Mouse (Mus musculus) limb, embryonic 14.5 days (tissue): Measurements from ENCODE around the gene Itln1. TPM values are rescaled to one million over a fixed set of nuclear protein-coding genes. Genes with fewer than 3 reads are reported as not detected.

ENCODE experiments used
- ATAC-seq: fragments of 200-750 bp; cut with Nextera tagmentation; 2 replicates; pipeline ENCODE4 v1.8.0; 2017; ENCODE audit warnings: low read depth, moderate number of reproducible peaks, moderate TSS enrichment; ENCODE audit not compliant: low FRiP score
- DNase-seq: peaks from one replicate; pipeline ENCODE4 v3.0.0-alpha.2; 2015; ENCODE audit warnings: low spot score
- H3K27ac ChIP-seq: fragments of 300-500 bp; sonication (generic); replicated peaks from 2 replicates; pipeline ENCODE4 v1.5.1; 2014; ENCODE audit warnings: low read depth, mild to moderate bottlenecking, low read length, moderate library complexity, mixed read lengths
- H3K27me3 ChIP-seq: fragments of 300-500 bp; sonication (generic); 2 replicates; pipeline ENCODE4 v1.6.1; 2014; ENCODE audit warnings: low read length, mixed read lengths; ENCODE audit not compliant: control insufficient read depth, insufficient read depth
- H3K36me3 ChIP-seq: fragments of 300-500 bp; sonication (generic); 2 replicates; pipeline ENCODE4 v1.6.1; 2014; ENCODE audit warnings: mild to moderate bottlenecking, low read length, moderate library complexity, mixed read lengths; ENCODE audit not compliant: control insufficient read depth, insufficient read depth
- H3K4me1 ChIP-seq: fragments of 300-500 bp; sonication (generic); 2 replicates; pipeline ENCODE4 v1.6.1; 2014; ENCODE audit warnings: antibody characterized with exemption, low read length, mixed read lengths; ENCODE audit not compliant: control insufficient read depth, insufficient read depth
- H3K4me2 ChIP-seq: fragments of 300-500 bp; sonication (generic); replicated peaks from 2 replicates; pipeline ENCODE4 v1.6.1; 2014; ENCODE audit warnings: low read depth, mild to moderate bottlenecking, low read length, moderate library complexity; ENCODE audit not compliant: severe bottlenecking
- H3K4me3 ChIP-seq: fragments of 300-500 bp; sonication (generic); replicated peaks from 2 replicates; pipeline ENCODE4 v1.5.1; 2014; ENCODE audit warnings: low read length
- H3K9ac ChIP-seq: fragments of 300-500 bp; sonication (generic); 2 replicates; pipeline ENCODE4 v1.6.1; 2014; ENCODE audit warnings: mild to moderate bottlenecking, low read depth, low read length, moderate library complexity; ENCODE audit not compliant: severe bottlenecking
- H3K9me3 ChIP-seq: fragments of 300-500 bp; sonication (generic); 2 replicates; pipeline ENCODE4 v1.6.1; 2016; ENCODE audit warnings: low read length; ENCODE audit not compliant: control insufficient read depth
- POLR2A ChIP-seq: fragments of 200-500 bp; IDR thresholded peaks from 2 replicates; pipeline ENCODE4 v1.8.0; 2012; ENCODE audit warnings: inconsistent platforms, mild to moderate bottlenecking, moderate library complexity, borderline replicate concordance; ENCODE audit not compliant: insufficient read depth, insufficient read length; ENCODE audit errors: extremely low read depth
- WGBS: fragments of 180-500 bp; shearing (Covaris S2); extraction: QIAGEN DNeasy Blood & Tissue Kit; methylation state at CpG from one replicate; pipeline ENCODE4 v1.1.7; 2014; 5-methylcytosine and 5-hydroxymethylcytosine counted together
- polyA plus RNA-seq, 2 experiments: library from polyadenylated mRNA; depleted of rRNA in 1 of 2; stranded (reverse) in 1 of 2; unstranded in 1 of 2; fragments of >200 nt; fragmentation: Nextera tagmentation in 1 of 2; extraction: Ambion mirVana in 1 of 2; gene quantifications; 2 replicates each; pipeline versions ENCODE4 v1.2.1 to v1.2.3; 2012 to 2014

Gene Itln1
- polyA plus RNA-seq, 2 experiments = 0.05 TPM; not detected in 1

GRCm38 (mm10) chr1:171558898-171559297, 23.8 kb upstream of the Itln1 start, which contains the start of gene Cd244a:
Gene Cd244a (plus strand): TSS chr1:171559193.
- Histone ChIP-seq H3K27ac (no peak within 1 kb of the TSS), H3K9me3 (no peaks in the 10 kb centered on the region), H3K4me2 (no peak within 1 kb of the TSS), H3K9ac (no peak within 1 kb of the TSS), H3K4me3 (no peak within 1 kb of the TSS), H3K36me3 (no peaks in the 10 kb centered on the region), H3K27me3 (no peaks in the 10 kb centered on the region), H3K4me1 (no peaks in the 10 kb centered on the region)
- TF ChIP-seq POLR2A = no peak
- no peak for DNase-seq
- WGBS = 79% methylated on average over 4 of the region's 4 CpGs
- no peak for ATAC-seq

GRCm38 (mm10) chr1:171558407-171558806, 23.3 kb upstream of the Itln1 start:
- TF ChIP-seq POLR2A = no peak
- H3K4me1 ChIP-seq = no peaks in the 10 kb centered on the region
- no peaks in the 10 kb centered on the region for H3K36me3 ChIP-seq
- no peak overlapping the region for H3K27ac ChIP-seq
- H3K27me3 ChIP-seq = no peaks in the 10 kb centered on the region
- ATAC-seq = no peak
- no peak for DNase-seq
- 68% methylated on average over 6 of the region's 6 CpGs for WGBS
- H3K9me3 ChIP-seq = no peaks in the 10 kb centered on the region
- no peak overlapping the region for H3K9ac ChIP-seq
- H3K4me3 ChIP-seq = no peak overlapping the region
- H3K4me2 ChIP-seq = no peak overlapping the region

- Histone ChIP-seq H3K36me3 (no peaks in the 10 kb centered on the region), H3K4me3 (no peak overlapping the region), H3K4me1 (no peaks in the 10 kb centered on the region), H3K9me3 (no peaks in the 10 kb centered on the region), H3K4me2 (no peak overlapping the region), H3K9ac (no peak overlapping the region), H3K27ac (no peak overlapping the region), H3K27me3 (no peaks in the 10 kb centered on the region)
- TF ChIP-seq POLR2A = no peak
- no peak for ATAC-seq
- WGBS = 90% methylated on average over 2 of the region's 2 CpGs
- DNase-seq = no peak
Observed at GRCm38 (mm10) chr1:171556366-171556765, 21.3 kb upstream of the Itln1 start.

- Histone ChIP-seq H3K9me3 (no peaks in the 10 kb centered on the region), H3K4me3 (no peak overlapping the region), H3K9ac (no peak overlapping the region), H3K4me2 (no peak overlapping the region), H3K4me1 (no peaks in the 10 kb centered on the region), H3K36me3 (no peaks in the 10 kb centered on the region), H3K27me3 (no peaks in the 10 kb centered on the region), H3K27ac (no peak overlapping the region)
- DNase-seq (no peak), ATAC-seq (no peak)
- 76% methylated on average over 11 of the region's 11 CpGs for WGBS
- TF ChIP-seq POLR2A = no peak
Observed at GRCm38 (mm10) chr1:171553359-171554341, 18.6 kb upstream of the Itln1 start.

- no peaks in the 10 kb centered on the region for H3K36me3 ChIP-seq
- ATAC-seq = no peak
- 75% methylated on average over 2 of the region's 2 CpGs for WGBS
Observed at GRCm38 (mm10) chr1:171552230-171552629, 17.1 kb upstream of the Itln1 start.

More at GRCm38 (mm10) chr1:171552230-171552629, 17.1 kb upstream of the Itln1 start:
- Histone ChIP-seq H3K27me3 (no peaks in the 10 kb centered on the region), H3K4me1 (no peaks in the 10 kb centered on the region), H3K9me3 (no peaks in the 10 kb centered on the region), H3K4me3 (no peak overlapping the region), H3K9ac (no peak overlapping the region), H3K4me2 (no peak overlapping the region), H3K27ac (no peak overlapping the region)
- no peak for DNase-seq
- no peak for TF ChIP-seq POLR2A
